Mouse (Mus musculus) kidney, embryonic 14.5 days (tissue): ENCODE results near the gene Nfe2l2. TPM values are rescaled to one million over a fixed set of nuclear protein-coding genes. Genes with fewer than 3 reads are reported as not detected.
"Not testable (repeated sequence)": the region's sequence is repeated elsewhere in the genome, so short reads cannot be mapped to it uniquely, and the experiment has no call there.

ENCODE experiments used
- ATAC-seq: fragments of 200-750 bp; cut with Nextera tagmentation; 2 replicates; pipeline ENCODE4 v1.8.0; 2017; ENCODE audit warnings: moderate number of reproducible peaks, mild to moderate bottlenecking, moderate TSS enrichment, moderate library complexity; ENCODE audit not compliant: low FRiP score, low TSS enrichment
- H3K27ac ChIP-seq: fragments of 300-500 bp; sonication (generic); 2 replicates; pipeline ENCODE4 v1.5.1; 2014; ENCODE audit warnings: low read depth, mild to moderate bottlenecking, low read length, moderate library complexity, mixed read lengths
- H3K27me3 ChIP-seq: fragments of 300-500 bp; sonication (generic); 2 replicates; pipeline ENCODE4 v1.6.1; 2014; ENCODE audit warnings: mild to moderate bottlenecking, low read length; ENCODE audit not compliant: control insufficient read depth, insufficient read depth
- H3K36me3 ChIP-seq: fragments of 300-500 bp; sonication (generic); 2 replicates; pipeline ENCODE4 v1.6.1; 2014; ENCODE audit warnings: low read length, mixed read lengths; ENCODE audit not compliant: control insufficient read depth, insufficient read depth
- H3K4me1 ChIP-seq: fragments of 300-500 bp; sonication (generic); 2 replicates; pipeline ENCODE4 v1.6.1; 2014; ENCODE audit warnings: low read length, mixed read lengths; ENCODE audit not compliant: control insufficient read depth, insufficient read depth
- H3K4me2 ChIP-seq: fragments of 300-500 bp; sonication (generic); replicated peaks from 2 replicates; pipeline ENCODE4 v1.6.1; 2014; ENCODE audit warnings: low read depth, mild to moderate bottlenecking, low read length
- H3K4me3 ChIP-seq: fragments of 300-500 bp; sonication (generic); 2 replicates; pipeline ENCODE4 v1.5.1; 2014; ENCODE audit warnings: mild to moderate bottlenecking, low read length
- H3K9ac ChIP-seq: fragments of 300-500 bp; sonication (generic); 2 replicates; pipeline ENCODE4 v1.6.1; 2014; ENCODE audit warnings: low read depth, mild to moderate bottlenecking, low read length, moderate library complexity
- H3K9me3 ChIP-seq: fragments of 300-500 bp; sonication (generic); 2 replicates; pipeline ENCODE4 v1.6.1; 2016; ENCODE audit warnings: low read length; ENCODE audit not compliant: control insufficient read depth
- WGBS: fragments of 180-500 bp; shearing (Covaris S2); extraction: QIAGEN DNeasy Blood & Tissue Kit; methylation state at CpG from one replicate; pipeline ENCODE4 v1.1.7; 2014; 5-methylcytosine and 5-hydroxymethylcytosine counted together
- polyA plus RNA-seq: library from polyadenylated mRNA; unstranded; fragments of >200 nt; fragmentation: Nextera tagmentation; extraction: Ambion mirVana; gene quantifications from 2 replicates; pipeline ENCODE4 v1.2.1, GENCODE M21; 2014

The Nfe2l2 gene
- polyA plus RNA-seq, 1 experiment from 2014 or later = 67.6 TPM

DNA sequence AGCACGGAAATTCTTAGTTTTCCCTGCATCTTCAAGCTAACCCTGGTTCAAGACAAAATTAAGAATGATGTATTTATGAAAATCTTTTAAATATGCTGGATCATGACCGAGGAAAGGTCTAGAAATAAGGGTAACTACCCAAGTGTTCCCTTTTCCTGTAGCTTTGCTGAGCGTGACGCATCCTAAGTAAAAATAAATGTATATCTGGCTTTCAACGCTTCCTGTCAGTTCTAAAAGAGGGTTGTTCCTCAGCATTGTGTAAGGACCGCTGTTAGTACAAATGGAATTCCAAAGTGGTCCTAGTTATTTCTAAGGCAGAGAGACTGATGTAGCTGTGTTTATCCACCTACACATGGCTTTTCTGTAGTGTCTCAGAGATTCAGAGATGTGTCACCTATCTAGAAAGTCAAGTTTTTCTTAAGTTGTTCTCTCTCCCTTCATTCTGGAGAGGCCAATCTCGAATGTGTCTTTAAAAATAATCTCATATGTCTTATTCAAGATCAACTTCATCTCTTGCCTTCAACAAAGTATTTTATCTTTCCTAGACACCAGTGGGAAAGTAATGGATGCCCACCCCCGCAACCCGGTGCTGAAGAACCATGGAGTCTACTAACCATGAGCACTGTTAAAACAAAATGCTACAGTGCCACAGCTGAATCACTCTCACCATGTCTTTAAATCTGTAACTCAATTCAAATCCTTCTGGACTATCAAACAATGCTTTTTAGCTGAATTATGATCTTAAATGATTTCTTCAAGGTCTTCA lies 2.4 kb downstream of the Nfe2l2 start:
- H3K9me3 ChIP-seq = no peaks in the 10 kb centered on the region
- H3K9ac ChIP-seq = peak overlapping the region; percentile 79; the same call in 1 of the 2 replicates
- peak overlapping the region; percentile 98; the same call in 1 of the 2 replicates for H3K27ac ChIP-seq
- no peaks in the 10 kb centered on the region; the same call in 1 of the 2 replicates for H3K36me3 ChIP-seq
- peak overlapping the region; percentile 63 for H3K4me3 ChIP-seq
- no peaks in the 10 kb centered on the region for H3K27me3 ChIP-seq
- WGBS = 66% methylated on average over 9 of the region's 9 CpGs
- no peak for ATAC-seq
- peaks cover 36% of the 10 kb centered on the region for H3K4me1 ChIP-seq
- H3K4me2 ChIP-seq = peak overlapping the region; percentile 70

DNA sequence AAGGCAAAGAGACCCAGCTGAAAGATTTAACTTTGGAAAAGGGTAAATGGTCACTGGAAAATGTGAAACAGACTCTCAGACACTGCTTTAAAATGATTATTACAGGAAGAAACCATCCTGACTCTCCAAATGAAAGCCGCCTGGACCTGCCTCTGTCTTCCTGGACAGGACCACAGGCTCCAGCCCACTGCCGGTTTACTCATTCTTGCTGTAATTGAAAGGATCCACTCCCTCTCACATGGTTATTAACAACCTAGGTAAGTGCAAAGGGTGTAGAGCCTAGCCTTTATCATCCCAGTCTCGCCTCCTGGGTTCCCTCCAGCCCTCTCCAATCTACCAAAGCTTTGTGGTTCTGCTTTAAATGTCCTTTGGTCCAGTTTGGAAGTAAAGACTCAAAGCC lies 3.2 kb downstream of the Nfe2l2 start:
- peaks cover 42% of the 10 kb centered on the region for H3K4me1 ChIP-seq
- no peak for ATAC-seq
- H3K9ac ChIP-seq = peak overlapping the region; percentile 13; the same call in 1 of the 2 replicates
- no peaks in the 10 kb centered on the region; the same call in 1 of the 2 replicates for H3K36me3 ChIP-seq
- no peak overlapping the region for H3K4me3 ChIP-seq
- H3K27ac ChIP-seq = no peak overlapping the region
- WGBS = 66% methylated on average over 3 of the region's 3 CpGs
- no peaks in the 10 kb centered on the region for H3K27me3 ChIP-seq
- peak overlapping the region; percentile 70 for H3K4me2 ChIP-seq
- no peaks in the 10 kb centered on the region for H3K9me3 ChIP-seq

DNA sequence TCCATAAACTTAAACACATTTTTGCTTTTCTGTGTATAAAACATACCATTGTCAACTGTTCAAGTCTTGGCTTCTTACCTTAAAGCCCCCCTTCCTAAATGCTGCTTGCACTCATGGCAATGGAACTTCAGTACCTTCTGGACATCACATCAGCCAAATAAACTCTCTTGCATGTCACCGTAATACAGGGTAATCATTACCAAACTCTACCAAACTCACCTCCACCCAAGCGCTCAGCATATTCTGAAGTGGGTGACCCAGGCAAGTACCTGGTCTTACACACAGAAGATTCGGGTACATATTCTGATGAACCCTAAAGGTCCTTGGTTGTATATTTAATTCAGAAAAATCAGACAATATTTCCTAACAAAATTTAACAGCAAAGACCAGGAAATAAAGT lies 3.9 kb downstream of the Nfe2l2 start:
- ATAC-seq = no peak
- Histone ChIP-seq H3K4me1 (peaks cover 43% of the 10 kb centered on the region), H3K27ac (no peak overlapping the region), H3K9me3 (no peaks in the 10 kb centered on the region), H3K27me3 (no peaks in the 10 kb centered on the region), H3K4me3 (no peak overlapping the region), H3K9ac (no peak overlapping the region), H3K4me2 (no peak overlapping the region), H3K36me3 (no peaks in the 10 kb centered on the region; the same call in 1 of the 2 replicates)
- WGBS = 82% methylated on average over 3 of the region's 3 CpGs

DNA sequence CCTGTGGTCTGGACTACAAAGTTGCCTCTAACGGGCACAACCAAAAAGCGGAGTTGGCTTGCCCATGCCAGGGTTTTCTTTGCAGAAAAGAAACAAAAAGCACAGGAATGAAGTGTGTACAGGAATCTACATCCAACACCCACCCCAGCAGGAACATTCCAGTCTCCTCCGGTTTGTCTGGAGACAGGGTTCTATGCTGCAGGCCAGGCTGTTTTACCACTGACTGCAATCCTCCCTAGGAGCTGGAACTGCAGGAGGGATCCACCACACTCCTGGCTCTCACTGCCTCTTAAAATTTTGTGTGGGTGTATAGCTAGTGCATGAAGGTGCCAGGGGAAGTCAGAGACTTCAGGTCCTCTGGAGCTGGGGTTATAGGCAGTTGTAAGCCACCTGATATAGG lies 5.6 kb downstream of the Nfe2l2 start:
- no peak overlapping the region for H3K4me2 ChIP-seq

DNA sequence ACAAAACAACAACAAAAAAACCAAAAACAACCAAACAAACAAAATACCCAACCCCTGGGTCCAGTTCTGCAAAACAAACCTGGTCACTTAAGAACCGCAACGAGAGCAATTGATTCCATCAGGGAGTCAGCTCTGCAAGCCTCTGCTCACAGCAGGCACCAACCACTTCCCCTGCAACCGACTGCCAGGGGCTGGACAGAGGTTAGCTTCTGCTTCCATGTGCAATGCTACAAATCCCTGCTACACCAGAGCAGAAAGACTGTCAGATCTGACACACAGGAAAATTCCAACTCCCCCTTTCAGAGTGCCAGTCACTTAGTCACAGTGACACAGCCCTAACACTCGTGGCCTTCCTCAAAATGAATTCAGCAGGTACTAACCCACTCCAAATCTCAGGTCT lies 6.4 kb downstream of the Nfe2l2 start:
- no peak for ATAC-seq
- peaks cover 47% of the 10 kb centered on the region for H3K4me1 ChIP-seq
- no peaks in the 10 kb centered on the region for H3K9me3 ChIP-seq
- no peaks in the 10 kb centered on the region for H3K27me3 ChIP-seq
- 41% methylated on average over 4 of the region's 4 CpGs for WGBS
- no peak overlapping the region for H3K9ac ChIP-seq
- H3K27ac ChIP-seq = no peak overlapping the region
- H3K4me2 ChIP-seq = no peak overlapping the region
- H3K36me3 ChIP-seq = no peaks in the 10 kb centered on the region; the same call in 1 of the 2 replicates
- H3K4me3 ChIP-seq = no peak overlapping the region

More for the DNA sequence above, 5.6 kb downstream of the Nfe2l2 start:
- H3K27ac ChIP-seq = no peak overlapping the region
- no peak overlapping the region for H3K4me3 ChIP-seq
- no peaks in the 10 kb centered on the region for H3K27me3 ChIP-seq
- no peaks in the 10 kb centered on the region; the same call in 1 of the 2 replicates for H3K36me3 ChIP-seq
- WGBS = 89% methylated on average over 3 of the region's 3 CpGs
- H3K9ac ChIP-seq = no peak overlapping the region
- peaks cover 43% of the 10 kb centered on the region for H3K4me1 ChIP-seq
- ATAC-seq = no peak
- H3K9me3 ChIP-seq = no peaks in the 10 kb centered on the region

DNA sequence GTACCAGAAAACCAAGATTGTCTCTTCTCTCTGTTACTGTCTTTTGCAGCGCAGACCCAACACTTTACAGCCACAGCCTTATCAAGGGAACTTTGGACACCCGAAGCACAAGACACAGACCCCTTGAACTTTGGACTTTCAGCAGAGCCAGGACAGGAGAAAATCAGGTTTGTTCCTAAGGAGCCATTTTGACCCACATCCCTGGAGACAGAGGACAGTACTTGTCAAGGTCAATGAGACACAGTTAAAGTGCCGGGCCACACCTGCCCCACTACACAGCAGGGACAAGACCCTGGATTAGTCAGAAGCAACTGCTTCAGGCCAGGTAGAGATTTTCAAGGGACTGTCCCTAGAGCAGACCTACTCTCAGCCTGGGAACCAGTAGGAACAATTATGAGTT lies 7.2 kb downstream of the Nfe2l2 start:
- Histone ChIP-seq H3K9ac (no peak overlapping the region), H3K9me3 (no peaks in the 10 kb centered on the region), H3K4me2 (no peak overlapping the region), H3K27me3 (no peaks in the 10 kb centered on the region), H3K4me3 (no peak overlapping the region), H3K27ac (no peak overlapping the region), H3K4me1 (peaks cover 48% of the 10 kb centered on the region), H3K36me3 (no peaks in the 10 kb centered on the region; the same call in 1 of the 2 replicates)
- WGBS = 82% methylated on average over 3 of the region's 3 CpGs
- ATAC-seq = no peak

DNA sequence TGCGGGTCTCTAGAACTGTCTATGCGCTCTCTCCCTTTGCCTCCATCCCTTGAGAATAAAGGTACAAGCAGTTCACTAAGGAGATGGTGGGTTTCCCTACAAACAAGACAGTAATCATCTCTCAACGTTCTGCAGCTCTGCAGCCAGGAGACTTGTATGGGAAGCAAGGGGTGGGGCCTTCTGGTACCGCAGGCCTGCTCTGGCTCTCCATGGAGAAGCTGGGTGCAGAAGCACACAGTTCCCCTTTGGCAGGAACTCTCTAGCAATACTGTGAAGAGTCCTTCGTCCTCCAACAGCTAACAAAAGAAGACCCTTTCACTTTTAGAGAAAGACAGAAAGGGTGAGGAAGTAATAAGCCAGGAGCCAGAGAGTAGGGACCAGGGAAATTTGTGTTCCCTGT lies 8.1 kb downstream of the Nfe2l2 start:
- no peak overlapping the region for H3K27ac ChIP-seq

DNA sequence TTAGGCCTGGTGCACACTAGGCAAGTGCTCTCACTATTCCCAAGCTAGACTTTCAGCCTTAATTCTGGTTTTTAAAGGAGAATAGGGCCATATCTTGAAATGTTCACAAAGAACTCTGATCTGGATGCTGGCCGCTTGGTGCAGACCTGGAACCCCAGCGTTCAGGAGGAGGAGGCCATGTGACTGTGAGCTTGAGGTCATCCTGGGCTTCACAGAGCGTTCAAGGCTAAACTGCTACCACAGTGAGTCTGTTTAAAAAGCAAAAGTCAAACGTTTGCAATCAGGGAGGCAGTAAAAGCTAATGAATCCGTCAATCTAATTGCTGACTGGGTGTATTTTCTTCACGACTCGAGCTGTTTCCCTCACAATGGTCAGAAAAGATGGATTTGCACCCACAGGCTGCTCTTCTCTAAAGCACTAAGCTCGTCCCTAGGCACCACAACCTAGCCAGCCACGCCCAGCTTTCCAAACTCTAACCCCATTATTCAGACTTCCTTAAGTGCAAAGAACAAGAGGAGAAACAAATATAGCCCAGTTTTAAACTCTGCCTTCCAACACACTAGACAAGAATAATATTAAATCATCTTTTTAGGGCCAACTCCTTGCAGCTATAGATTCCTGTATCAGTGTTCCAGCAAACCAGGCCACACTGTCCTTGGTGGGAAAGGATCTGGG lies 8.6 kb downstream of the Nfe2l2 start:
- peaks cover 34% of the 10 kb centered on the region for H3K4me1 ChIP-seq
- H3K27ac ChIP-seq = no peak overlapping the region
- no peaks in the 10 kb centered on the region; the same call in 1 of the 2 replicates for H3K36me3 ChIP-seq
- no peaks in the 10 kb centered on the region for H3K27me3 ChIP-seq
- no peaks in the 10 kb centered on the region for H3K9me3 ChIP-seq
- 33% methylated on average over 9 of the region's 9 CpGs for WGBS
- no peak overlapping the region for H3K9ac ChIP-seq
- no peak for ATAC-seq
- no peak overlapping the region for H3K4me2 ChIP-seq
- no peak overlapping the region for H3K4me3 ChIP-seq

More for the DNA sequence above, 8.1 kb downstream of the Nfe2l2 start:
- Histone ChIP-seq H3K4me2 (no peak overlapping the region), H3K27me3 (no peaks in the 10 kb centered on the region), H3K9ac (no peak overlapping the region; the same call in 1 of the 2 replicates), H3K4me3 (no peak overlapping the region), H3K4me1 (peaks cover 40% of the 10 kb centered on the region), H3K9me3 (no peaks in the 10 kb centered on the region), H3K36me3 (no peaks in the 10 kb centered on the region; the same call in 1 of the 2 replicates)
- WGBS = 47% methylated on average over 5 of the region's 5 CpGs
- no peak for ATAC-seq

DNA sequence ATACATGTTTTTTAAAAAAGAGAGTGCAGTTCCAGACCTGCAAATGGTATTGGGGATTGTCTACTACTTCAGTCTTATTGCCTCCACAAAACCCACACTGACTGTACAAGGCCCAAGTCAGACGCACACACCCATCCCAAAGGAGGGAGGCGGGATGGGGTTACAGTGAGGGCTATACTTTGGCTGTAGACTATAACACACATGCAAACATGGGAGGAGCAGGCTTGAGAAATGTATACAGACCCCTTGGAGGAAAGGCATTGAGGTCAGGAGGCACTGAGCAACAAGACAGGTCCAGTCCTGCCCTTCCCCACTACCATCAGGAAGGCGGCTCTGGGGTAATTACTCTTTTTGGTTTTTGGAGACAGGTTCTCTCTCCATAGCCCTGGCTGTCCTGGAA lies 9.5 kb downstream of the Nfe2l2 start:
- not testable (repeated sequence) for ATAC-seq, H3K9me3 ChIP-seq, H3K27me3 ChIP-seq, H3K4me3 ChIP-seq, H3K9ac ChIP-seq, H3K36me3 ChIP-seq, H3K4me2 ChIP-seq, H3K27ac ChIP-seq
- WGBS = 77% methylated on average over 3 of the region's 3 CpGs
- H3K4me1 ChIP-seq = peaks cover 31% of the 10 kb centered on the region
